Mouse (Mus musculus) limb, embryonic 15.5 days (tissue): ENCODE measurements around the gene Mrps23. TPM values are rescaled to one million over a fixed set of nuclear protein-coding genes. Genes with fewer than 3 reads are reported as not detected.

Experiments used
- ATAC-seq: fragments of 200-750 bp; cut with Nextera tagmentation; 2 replicates; pipeline ENCODE4 v1.8.0; 2017; ENCODE audit warnings: low read depth, moderate TSS enrichment; ENCODE audit not compliant: insufficient number of reproducible peaks, low FRiP score, low TSS enrichment
- H3K27ac ChIP-seq: fragments of 300-500 bp; sonication (generic); 2 replicates; pipeline ENCODE4 v1.5.1; 2015; ENCODE audit warnings: moderate library complexity, mild to moderate bottlenecking, inconsistent platforms
- H3K27me3 ChIP-seq: fragments of 300-500 bp; sonication (generic); 2 replicates; pipeline ENCODE4 v1.6.1; 2015; ENCODE audit warnings: inconsistent platforms
- H3K36me3 ChIP-seq: fragments of 300-500 bp; sonication (generic); 2 replicates; pipeline ENCODE4 v1.6.1; 2015; ENCODE audit warnings: inconsistent platforms
- H3K4me1 ChIP-seq: fragments of 300-500 bp; sonication (generic); 2 replicates; pipeline ENCODE4 v1.6.1; 2015; ENCODE audit warnings: inconsistent platforms
- H3K4me2 ChIP-seq: fragments of 300-500 bp; sonication (generic); 2 replicates; pipeline ENCODE4 v1.6.1; 2015; ENCODE audit warnings: mild to moderate bottlenecking, inconsistent platforms
- H3K4me3 ChIP-seq: fragments of 300-500 bp; sonication (generic); 2 replicates; pipeline ENCODE4 v1.5.1; 2015; ENCODE audit warnings: mild to moderate bottlenecking, inconsistent platforms
- H3K9ac ChIP-seq: fragments of 300-500 bp; sonication (generic); 2 replicates; pipeline ENCODE4 v1.6.1; 2015; ENCODE audit warnings: inconsistent platforms
- H3K9me3 ChIP-seq: fragments of 300-500 bp; sonication (generic); 2 replicates; pipeline ENCODE4 v1.6.1; 2016; ENCODE audit warnings: inconsistent platforms
- WGBS: fragments of 180-500 bp; shearing (Covaris S2); methylation state at CpG from one replicate; pipeline ENCODE4 v1.1.7; 2015; 5-methylcytosine and 5-hydroxymethylcytosine counted together
- polyA plus RNA-seq: library from polyadenylated mRNA; unstranded; fragments of >200 nt; fragmentation: Nextera tagmentation; extraction: Ambion mirVana; gene quantifications from 2 replicates; pipeline ENCODE4 v1.2.1, GENCODE M21; 2015

Gene Mrps23
- polyA plus RNA-seq, 1 experiment from 2014 or later, result 53.0 TPM

DNA sequence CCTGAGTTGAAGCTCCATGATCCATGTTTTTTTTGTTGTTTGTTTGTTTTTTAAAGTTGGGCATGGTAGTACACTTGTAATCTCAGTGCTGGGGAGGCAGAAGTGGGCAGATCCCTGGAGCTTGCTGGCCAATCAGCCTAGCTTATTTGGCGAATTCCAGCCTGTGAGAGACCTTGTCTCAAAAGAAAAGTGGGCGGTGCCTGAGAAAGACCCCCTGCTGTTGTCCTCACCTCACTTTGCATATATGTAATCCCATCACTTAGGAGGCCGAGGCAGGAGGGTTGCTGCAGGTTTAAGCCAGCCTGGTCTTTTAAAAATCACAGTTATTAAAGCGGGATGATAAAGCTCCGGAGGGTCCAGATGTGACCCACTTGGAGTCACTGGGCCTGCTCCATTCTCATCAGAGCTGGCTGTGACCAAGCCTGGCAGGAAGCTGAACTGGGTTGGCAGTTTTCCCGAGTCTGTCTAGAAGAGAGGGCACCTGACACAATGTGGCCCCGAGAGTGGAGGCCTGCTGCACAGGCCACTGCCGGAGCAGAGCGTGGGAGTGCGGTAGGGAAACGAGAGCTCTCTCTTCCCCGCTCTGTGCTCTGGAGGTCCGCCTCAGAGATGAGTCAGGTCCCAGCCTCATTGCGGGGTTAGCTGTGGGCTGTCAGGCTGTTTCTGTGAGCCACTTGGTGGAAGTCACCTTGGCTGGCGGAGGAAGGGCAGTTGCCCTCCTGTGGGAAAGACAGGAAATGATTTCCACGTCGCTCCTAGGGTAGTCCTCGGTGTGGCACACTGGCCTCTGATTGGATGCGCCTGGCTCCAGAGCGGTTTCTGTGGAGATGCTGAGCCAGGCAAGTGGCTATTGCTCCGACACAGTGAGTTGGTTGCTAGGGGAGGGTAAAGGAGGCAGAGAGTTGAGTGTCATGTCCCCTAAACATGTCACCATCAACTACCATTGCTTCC, 11.0 kb downstream of the Mrps23 start:
- H3K9me3 ChIP-seq, result no peaks in the 10 kb centered on the region
- H3K4me1 ChIP-seq, result peaks cover 8% of the 10 kb centered on the region
- no peak overlapping the region for H3K27ac ChIP-seq
- no peak overlapping the region for H3K9ac ChIP-seq
- no peaks in the 10 kb centered on the region for H3K27me3 ChIP-seq
- WGBS, result 60% methylated on average over 21 of the region's 21 CpGs
- H3K4me2 ChIP-seq, result no peak overlapping the region
- no peak overlapping the region for H3K4me3 ChIP-seq
- ATAC-seq, result no peak
- peaks cover 19% of the 10 kb centered on the region for H3K36me3 ChIP-seq

- no peak overlapping the region for H3K27ac ChIP-seq
- H3K4me2 ChIP-seq, result no peak overlapping the region
- no peak overlapping the region for H3K9ac ChIP-seq
- H3K27me3 ChIP-seq, result no peaks in the 10 kb centered on the region
- WGBS, result 20% methylated on average over 10 of the region's 10 CpGs
- peaks cover 8% of the 10 kb centered on the region; the same call in 1 of the 2 replicates for H3K36me3 ChIP-seq
- H3K4me3 ChIP-seq, result no peak overlapping the region
- no peaks in the 10 kb centered on the region for H3K9me3 ChIP-seq
- peaks cover 8% of the 10 kb centered on the region for H3K4me1 ChIP-seq
- ATAC-seq, result no peak
Observed at GRCm38 (mm10) chr11:88216231-88216685, 12.1 kb downstream of the Mrps23 start.

DNA sequence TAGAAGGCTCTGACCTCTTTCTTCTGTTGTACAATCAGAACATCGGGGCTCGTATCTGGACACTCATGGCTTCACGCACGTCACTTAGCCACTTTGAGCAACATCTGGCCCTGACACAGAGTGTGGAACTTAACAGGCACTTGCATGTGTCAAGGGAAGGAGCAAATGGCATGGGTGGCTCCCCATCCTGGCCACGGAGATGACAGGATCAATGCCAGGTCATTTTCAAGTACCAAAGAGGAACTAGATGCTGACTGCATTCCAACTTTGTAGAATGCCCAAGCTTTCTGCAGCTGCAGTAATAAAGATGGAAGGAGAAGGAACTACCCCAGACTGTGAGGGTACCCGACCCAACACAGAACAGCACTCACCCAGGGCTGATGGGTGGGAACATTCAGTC, 14.0 kb downstream of the Mrps23 start:
- Histone ChIP-seq H3K4me2 (no peak overlapping the region), H3K27me3 (no peaks in the 10 kb centered on the region), H3K36me3 (no peaks in the 10 kb centered on the region), H3K4me3 (no peak overlapping the region), H3K9me3 (no peaks in the 10 kb centered on the region), H3K9ac (no peak overlapping the region), H3K4me1 (peaks cover 8% of the 10 kb centered on the region), H3K27ac (no peak overlapping the region)
- 77% methylated on average over 6 of the region's 6 CpGs for WGBS
- ATAC-seq, result no peak

DNA sequence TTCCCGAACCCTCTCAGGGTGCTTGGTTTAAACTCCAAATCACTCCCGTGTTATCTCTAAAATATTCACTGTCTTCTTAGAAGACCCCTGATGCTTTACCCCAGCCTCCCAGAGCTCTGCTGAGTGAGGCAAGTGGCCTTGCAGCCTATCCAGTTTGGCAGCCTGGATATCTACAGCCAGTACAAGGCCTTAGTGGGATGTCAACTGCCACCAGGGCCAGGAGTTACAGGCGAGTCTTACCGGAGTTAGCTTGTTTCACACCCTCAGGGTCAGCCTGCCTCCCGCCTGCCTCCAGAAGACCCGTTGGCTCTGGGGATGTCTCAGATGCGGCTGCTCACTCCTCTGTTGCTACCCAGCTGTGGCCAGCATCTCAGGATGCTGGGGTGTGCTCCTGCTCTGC, 14.4 kb downstream of the Mrps23 start:
- Histone ChIP-seq H3K9ac (no peak overlapping the region), H3K27me3 (no peaks in the 10 kb centered on the region), H3K4me1 (peaks cover 8% of the 10 kb centered on the region), H3K27ac (no peak overlapping the region), H3K4me2 (no peak overlapping the region), H3K9me3 (no peaks in the 10 kb centered on the region), H3K4me3 (no peak overlapping the region), H3K36me3 (no peaks in the 10 kb centered on the region)
- no peak for ATAC-seq
- 49% methylated on average over 7 of the region's 7 CpGs for WGBS

GRCm38 (mm10) chr11:88221929-88222475, 17.8 kb downstream of the Mrps23 start:
- H3K27me3 ChIP-seq, result no peaks in the 10 kb centered on the region
- no peaks in the 10 kb centered on the region for H3K36me3 ChIP-seq
- H3K9ac ChIP-seq, result no peak overlapping the region
- WGBS, result 83% methylated on average over 15 of the region's 15 CpGs
- no peaks in the 10 kb centered on the region for H3K9me3 ChIP-seq
- H3K27ac ChIP-seq, result no peak overlapping the region
- no peaks in the 10 kb centered on the region for H3K4me1 ChIP-seq
- H3K4me2 ChIP-seq, result no peak overlapping the region
- H3K4me3 ChIP-seq, result no peak overlapping the region
- ATAC-seq, result no peak

DNA sequence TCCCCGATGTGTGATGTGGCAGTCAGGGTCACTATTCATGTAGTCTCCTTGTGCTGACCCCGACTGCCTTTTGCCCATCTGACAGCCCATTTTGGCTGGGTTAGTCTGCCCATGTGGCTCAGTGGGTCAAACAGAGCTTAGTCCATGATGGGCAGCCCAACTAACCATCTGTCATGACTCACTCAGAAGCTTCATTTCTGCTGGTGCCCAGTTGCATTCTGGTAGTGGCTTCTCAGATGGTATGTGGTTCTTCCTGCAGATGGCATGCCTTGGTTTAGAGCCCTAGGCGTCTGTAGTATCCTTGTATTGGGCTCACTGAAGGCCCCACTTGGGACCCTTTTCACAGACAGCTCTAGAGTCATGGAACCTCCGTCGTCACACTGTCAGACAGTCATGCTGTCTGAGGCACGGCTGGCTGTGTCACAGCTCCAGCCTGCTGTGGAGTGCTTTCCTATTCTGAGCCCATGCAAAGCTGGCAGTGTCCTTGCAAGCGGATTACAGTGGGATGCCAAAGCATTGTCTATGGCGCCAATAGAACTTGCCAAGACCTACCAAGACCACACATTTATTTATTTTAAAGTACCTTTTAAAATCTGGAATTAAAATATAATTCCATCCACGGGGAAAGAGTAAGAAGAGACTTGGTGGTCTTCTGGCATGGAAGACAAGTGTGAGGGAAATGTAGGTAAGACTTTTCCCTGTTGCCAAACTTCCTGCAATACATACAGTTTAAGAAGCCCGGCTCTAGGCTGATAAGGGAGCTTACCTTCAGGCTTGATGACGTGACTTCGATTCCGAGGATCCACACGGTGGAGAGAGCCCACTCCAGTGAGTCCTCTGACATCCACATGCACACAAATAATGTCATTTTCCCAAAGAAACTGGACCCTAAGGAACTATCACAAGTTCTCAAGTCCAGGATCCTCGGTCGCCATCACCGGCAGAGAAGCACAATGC, 23.1 kb downstream of the Mrps23 start:
- ATAC-seq, result no peak
- Histone ChIP-seq H3K27ac (no peak overlapping the region), H3K36me3 (no peaks in the 10 kb centered on the region), H3K9me3 (no peaks in the 10 kb centered on the region), H3K4me3 (no peak overlapping the region), H3K4me2 (no peak overlapping the region), H3K9ac (no peak overlapping the region), H3K4me1 (0 out of 2 replicates have a peak, but pooled peaks cover 3% of the 10 kb centered on the region), H3K27me3 (no peaks in the 10 kb centered on the region)
- WGBS, result 90% methylated on average over 17 of the region's 17 CpGs

GRCm38 (mm10) chr11:88231213-88231790, 27.1 kb downstream of the Mrps23 start:
- Histone ChIP-seq H3K4me1 (peaks cover 32% of the 10 kb centered on the region), H3K27me3 (no peaks in the 10 kb centered on the region), H3K9me3 (no peaks in the 10 kb centered on the region), H3K36me3 (no peaks in the 10 kb centered on the region), H3K4me2 (no peak overlapping the region), H3K4me3 (no peak overlapping the region), H3K27ac (0 out of 2 replicates have a peak overlapping the region, but pooled peaks have one; percentile 7), H3K9ac (no peak overlapping the region)
- ATAC-seq, result peak; percentile 76
- 76% methylated on average over 4 of the region's 4 CpGs for WGBS

DNA sequence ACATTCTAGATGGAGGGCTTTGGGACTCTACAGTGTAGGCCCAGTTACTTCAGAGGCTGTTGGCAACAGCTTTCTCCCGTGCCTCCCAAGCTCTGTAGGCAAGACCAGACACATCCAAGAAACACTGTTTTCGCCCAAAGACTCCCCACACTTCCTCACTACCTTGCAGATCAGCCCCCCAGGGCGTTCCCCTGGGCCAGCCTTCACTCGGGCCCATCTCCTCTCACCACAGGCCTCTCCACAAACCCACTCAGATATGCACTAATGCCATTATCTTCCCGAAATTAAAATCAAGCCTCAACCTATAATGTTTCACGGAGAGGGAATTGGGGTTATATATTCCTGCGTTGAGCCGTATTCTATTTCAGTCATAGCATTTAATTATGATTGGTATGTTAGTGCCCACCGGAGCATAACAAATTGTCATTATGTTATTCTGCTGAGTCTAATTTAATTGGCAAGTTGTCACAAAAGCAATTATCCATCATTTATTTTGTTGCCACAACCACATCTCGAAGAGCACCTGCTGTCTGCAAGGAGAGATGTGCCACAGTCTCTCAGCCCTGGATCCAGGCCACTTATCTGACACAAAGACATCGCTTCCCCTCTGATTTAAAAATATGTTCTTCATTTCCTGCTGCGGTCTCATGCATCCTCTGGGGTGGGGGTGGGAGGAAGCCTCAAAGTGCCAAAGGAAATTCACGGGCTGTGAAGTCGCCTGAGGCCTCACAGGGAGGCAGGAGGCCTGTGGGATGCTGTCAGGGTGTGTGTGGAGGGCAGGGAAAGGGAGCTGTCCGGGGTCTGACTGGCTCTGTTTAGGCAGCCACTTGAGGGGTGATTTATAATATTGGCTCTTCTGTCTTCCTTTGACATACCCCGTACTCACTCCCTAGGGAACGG, 29.6 kb downstream of the Mrps23 start:
- Histone ChIP-seq H3K4me2 (no peak overlapping the region), H3K9me3 (no peaks in the 10 kb centered on the region), H3K27me3 (no peaks in the 10 kb centered on the region), H3K36me3 (no peaks in the 10 kb centered on the region), H3K4me3 (no peak overlapping the region), H3K9ac (no peak overlapping the region), H3K27ac (no peak overlapping the region; the same call in 1 of the 2 replicates), H3K4me1 (peaks cover 32% of the 10 kb centered on the region)
- no peak for ATAC-seq
- WGBS, result 30% methylated on average over 17 of the region's 17 CpGs

GRCm38 (mm10) chr11:88234789-88235188, 30.6 kb downstream of the Mrps23 start:
- WGBS, result 20% methylated on average over 4 of the region's 4 CpGs
- H3K4me2 ChIP-seq, result no peak overlapping the region
- H3K27ac ChIP-seq, result no peak overlapping the region
- no peaks in the 10 kb centered on the region for H3K36me3 ChIP-seq
- no peaks in the 10 kb centered on the region for H3K27me3 ChIP-seq
- H3K9me3 ChIP-seq, result no peaks in the 10 kb centered on the region
- no peak overlapping the region for H3K4me3 ChIP-seq
- no peak for ATAC-seq
- H3K4me1 ChIP-seq, result peaks cover 32% of the 10 kb centered on the region
- no peak overlapping the region for H3K9ac ChIP-seq

- WGBS, result 15% methylated on average over 23 of the region's 23 CpGs
- ATAC-seq, result no peak
- no peak overlapping the region for H3K9ac ChIP-seq
Observed at GRCm38 (mm10) chr11:88235221-88236203, 31.3 kb downstream of the Mrps23 start.

More at GRCm38 (mm10) chr11:88235221-88236203, 31.3 kb downstream of the Mrps23 start:
- Histone ChIP-seq H3K27me3 (no peaks in the 10 kb centered on the region), H3K36me3 (no peaks in the 10 kb centered on the region), H3K4me3 (no peak overlapping the region), H3K4me1 (peaks cover 34% of the 10 kb centered on the region), H3K4me2 (peak overlapping the region; percentile 29; the same call in 1 of the 2 replicates), H3K27ac (no peak overlapping the region), H3K9me3 (no peaks in the 10 kb centered on the region)
